Mouse (Mus musculus) lung, postnatal 0 days (tissue): Measurements from ENCODE around the gene A830018L16Rik.

ENCODE experiments used
- CTCF ChIP-seq: IDR thresholded peaks from 2 replicates; pipeline ENCODE4 v1.5.1; 2016; ENCODE audit warnings: antibody characterized with exemption, mild to moderate bottlenecking
- EP300 ChIP-seq: IDR thresholded peaks from 2 replicates; pipeline ENCODE4 v1.6.1; 2016; ENCODE audit warnings: antibody characterized with exemption, mild to moderate bottlenecking, control low read depth

DNA sequence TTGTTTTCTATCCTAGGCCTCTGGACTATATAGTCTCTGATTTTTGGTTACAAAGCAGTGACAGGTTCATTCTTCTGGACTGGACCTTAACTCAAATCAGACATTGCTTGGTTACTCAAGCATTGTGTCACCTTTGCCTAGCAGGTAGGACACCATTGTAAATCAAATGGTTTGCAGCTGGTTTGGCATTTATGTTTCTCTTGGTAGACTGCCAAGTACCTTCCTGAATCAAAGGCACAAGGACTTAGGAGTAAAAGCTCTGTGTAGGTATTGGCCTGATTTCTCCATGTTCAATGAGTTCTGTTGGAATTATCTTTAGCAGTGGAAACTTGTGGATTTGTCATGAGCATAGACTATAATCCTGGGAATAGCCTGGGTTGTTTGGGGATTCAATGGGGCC is 338.1 kb downstream of the A830018L16Rik start:
- TF ChIP-seq EP300 (no peak), CTCF (no peak)
